Mouse (Mus musculus) heart, adult 2 months (tissue): ENCODE results near the gene Bcl3. TPM values are rescaled to one million over a fixed set of nuclear protein-coding genes. Genes with fewer than 3 reads are reported as not detected.
A peak's percentile ranks its signal among the peaks of the same experiment; 100 is the strongest.

Source experiments
- DNase-seq, 2 experiments: peaks; one replicate each; pipeline ENCODE4 v3.0.0; 2021
- H3K27ac ChIP-seq: fragments of 200-600 bp; 2 replicates; pipeline ENCODE4 v1.8.1; 2022
- H3K27me3 ChIP-seq: fragments of 200-500 bp; 2 replicates; pipeline ENCODE4 v1.6.1; 2012; ENCODE audit warnings: mild to moderate bottlenecking, low read length, inconsistent platforms, mixed read lengths; ENCODE audit not compliant: control insufficient read depth, insufficient read depth
- H3K36me3 ChIP-seq: fragments of 200-500 bp; 2 replicates; pipeline ENCODE4 v1.6.1; 2012; ENCODE audit warnings: low read length, inconsistent platforms; ENCODE audit not compliant: control insufficient read depth, insufficient read depth
- H3K4me1 ChIP-seq: fragments of 200-500 bp; 2 replicates; pipeline ENCODE4 v1.6.1; 2011; ENCODE audit warnings: low read length; ENCODE audit not compliant: control insufficient read depth, insufficient read depth
- H3K4me3 ChIP-seq: fragments of 200-600 bp; 2 replicates; pipeline ENCODE4 v1.8.1; 2022
- H3K79me2 ChIP-seq: fragments of 200-500 bp; replicated peaks from 2 replicates; pipeline ENCODE4 v1.6.1; 2012; ENCODE audit warnings: mild to moderate bottlenecking, inconsistent platforms, low read length, moderate library complexity, mixed read lengths; ENCODE audit not compliant: control insufficient read depth, insufficient read depth
- H3K9ac ChIP-seq: fragments of 200-500 bp; 2 replicates; pipeline ENCODE4 v1.6.1; 2012; ENCODE audit warnings: low read depth, mild to moderate bottlenecking, control low read depth, inconsistent platforms, low read length, mixed read lengths
- CTCF ChIP-seq: fragments of 200-600 bp; IDR thresholded peaks from 2 replicates; pipeline ENCODE4 v1.8.1; 2022; ENCODE audit warnings: antibody characterized with exemption, mild to moderate bottlenecking, moderate library complexity
- EP300 ChIP-seq: fragments of 200-500 bp; IDR thresholded peaks from 2 replicates; pipeline ENCODE4 v1.6.1; 2011; ENCODE audit warnings: low read depth, low read length, control low read depth; ENCODE audit not compliant: insufficient read depth
- POLR2A ChIP-seq: fragments of 200-500 bp; IDR thresholded peaks from 2 replicates; pipeline ENCODE4 v1.6.1; 2011; ENCODE audit warnings: mild to moderate bottlenecking, low read depth, low read length, control low read depth; ENCODE audit not compliant: insufficient read depth
- WGBS: fragments of 180-500 bp; shearing (Covaris S2); methylation state at CpG from one replicate; pipeline ENCODE4 v1.1.7; 2018; 5-methylcytosine and 5-hydroxymethylcytosine counted together
- intact Hi-C: fragments of 180-260 bp; cut with DNase I; formaldehyde crosslinking; loops from one replicate; pipeline ENCODE4 v1.15.1; 2025
- polyA plus RNA-seq: library from polyadenylated mRNA; depleted of rRNA; stranded (reverse); fragments of >200 nt; gene quantifications from 2 replicates; pipeline ENCODE4 v1.2.3, GENCODE M21; 2012
- total RNA-seq, 2 experiments: library from RNA; stranded (reverse); gene quantifications; 2 replicates each; pipeline ENCODE4 v1.2.3; 2021

The Bcl3 gene
- total and polyA plus RNA-seq, 3 experiments = 3.5 to 11.9 (median 6.1) TPM

GRCm38 (mm10) chr7:19853526-19853925 lies 31.0 kb upstream of the Bcl3 start:
- no peak overlapping the region for H3K9ac ChIP-seq
- H3K79me2 ChIP-seq = no peaks in the 10 kb centered on the region
- no peak for TF ChIP-seq POLR2A
- TF ChIP-seq EP300 = no peak
- TF ChIP-seq CTCF = no peak
- peaks cover under 1% of the 10 kb centered on the region; the same call in 1 of the 2 replicates for H3K4me1 ChIP-seq
- H3K27ac ChIP-seq = no peak overlapping the region
- intact Hi-C loops = no loop called here
- no peaks in the 10 kb centered on the region for H3K36me3 ChIP-seq
- H3K27me3 ChIP-seq = peaks cover 3% of the 10 kb centered on the region; the same call in 1 of the 2 replicates
- no peak for DNase-seq
- H3K4me3 ChIP-seq = no peak overlapping the region
- WGBS = 88% methylated on average over 20 of the region's 20 CpGs

- no peak for DNase-seq
- Histone ChIP-seq H3K4me3 (no peak within 1 kb of the TSS), H3K9ac (no peak within 1 kb of the TSS), H3K4me1 (peaks cover 4% of the 10 kb centered on the region; the same call in 1 of the 2 replicates), H3K36me3 (no peaks in the 10 kb centered on the region), H3K27ac (no peak within 1 kb of the TSS), H3K27me3 (peaks cover 3% of the 10 kb centered on the region; the same call in 1 of the 2 replicates), H3K79me2 (no peaks in the 10 kb centered on the region)
- 4% methylated on average over 33 of the region's 33 CpGs for WGBS
- intact Hi-C loops = no loop called here
- TF ChIP-seq EP300 (no peak), CTCF (no peak), POLR2A (no peak)
Observed at GRCm38 (mm10) chr7:19851858-19852570, 29.4 kb upstream of the Bcl3 start, which contains the start of gene Gm19345. TSS of gene Gm19345 (plus strand) at chr7:19852003.

DNA sequence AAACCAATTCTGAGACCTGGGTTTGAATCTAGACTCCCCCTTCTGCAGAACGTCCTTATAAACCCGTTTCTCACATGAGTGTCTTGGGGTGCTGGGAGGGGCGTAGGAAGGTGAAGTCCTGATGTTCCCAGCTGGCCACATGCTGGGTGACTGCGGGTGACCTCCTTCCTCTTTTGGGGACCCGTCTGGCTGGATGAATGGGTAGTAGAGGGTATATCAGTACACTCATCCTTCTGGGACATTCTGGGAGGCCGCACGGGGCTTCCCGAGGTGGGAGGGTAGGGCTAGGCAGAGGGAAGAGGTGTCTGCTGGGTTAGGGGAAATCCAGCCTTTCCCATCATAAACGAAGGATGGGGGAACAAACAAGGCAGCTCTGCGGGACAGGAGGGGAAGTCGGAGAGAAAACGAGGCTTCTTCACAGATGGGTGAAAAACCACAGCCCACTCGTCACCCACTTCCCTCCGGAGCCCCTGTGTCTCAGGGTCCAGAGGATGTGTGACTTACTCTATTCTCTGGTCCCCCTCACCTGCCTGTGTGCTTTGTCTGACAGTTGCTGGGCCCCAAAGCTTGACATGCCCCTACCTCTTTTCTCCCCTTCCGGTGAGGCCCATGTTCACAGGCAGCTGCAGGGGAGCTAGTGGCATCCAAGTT lies 22.1 kb upstream of the Bcl3 start:
- peak in 1 of 2 experiments; percentile 26 for DNase-seq
- no peak overlapping the region for H3K4me3 ChIP-seq
- H3K27ac ChIP-seq = no peak overlapping the region
- no peaks in the 10 kb centered on the region for H3K36me3 ChIP-seq
- H3K79me2 ChIP-seq = no peaks in the 10 kb centered on the region
- peaks cover 4% of the 10 kb centered on the region for H3K4me1 ChIP-seq
- 65% methylated on average over 15 of the region's 15 CpGs for WGBS
- no peak for TF ChIP-seq EP300
- TF ChIP-seq POLR2A = no peak
- TF ChIP-seq CTCF = no peak
- H3K9ac ChIP-seq = no peak overlapping the region
- intact Hi-C loops = loop anchor here (5.0 kb wide), 1 partner anchor 92 kb away; the partner anchor contains the start of gene Nectin2
- H3K27me3 ChIP-seq = no peaks in the 10 kb centered on the region

DNA sequence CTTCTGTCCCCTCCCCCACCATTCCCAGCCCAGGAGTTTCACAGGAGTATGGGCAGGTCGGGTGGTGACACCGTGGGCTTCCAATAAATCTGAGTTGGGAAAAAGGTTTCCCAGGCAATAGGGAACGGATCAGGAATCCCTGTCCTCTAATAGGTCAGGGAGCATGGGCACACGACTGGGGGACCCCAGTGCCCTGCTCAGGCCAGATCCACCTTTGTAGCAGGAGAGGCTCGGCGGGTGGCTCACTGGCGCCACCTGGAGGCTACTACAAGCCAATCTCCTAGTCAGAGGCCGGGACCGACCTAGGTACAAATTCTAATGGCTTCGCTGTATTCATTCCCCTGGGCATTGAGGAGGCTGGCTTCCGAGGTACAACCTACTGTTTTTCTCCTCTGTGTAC lies 21.0 kb upstream of the Bcl3 start:
- intact Hi-C loops = loop anchor here (1.0 to 5.0 kb wide), 2 partner anchors 40 to 91 kb away; partner anchors contain the start of gene Nectin2
- peak; percentile 82 to 85 for DNase-seq
- 0 out of 2 replicates have a peak, but pooled peaks have one; percentile 49 for TF ChIP-seq EP300
- TF ChIP-seq CTCF = no peak; the same call in 1 of the 2 replicates
- Histone ChIP-seq H3K27ac (no peak overlapping the region), H3K27me3 (no peaks in the 10 kb centered on the region), H3K4me3 (no peak overlapping the region), H3K9ac (no peak overlapping the region), H3K36me3 (no peaks in the 10 kb centered on the region), H3K79me2 (no peaks in the 10 kb centered on the region), H3K4me1 (peaks cover 4% of the 10 kb centered on the region)
- WGBS = 7% methylated on average over 11 of the region's 11 CpGs

GRCm38 (mm10) chr7:19842885-19843504 lies 20.4 kb upstream of the Bcl3 start:
- Histone ChIP-seq H3K36me3 (no peaks in the 10 kb centered on the region), H3K27ac (no peak overlapping the region), H3K27me3 (no peaks in the 10 kb centered on the region), H3K4me1 (peaks cover 1% of the 10 kb centered on the region), H3K4me3 (no peak overlapping the region), H3K79me2 (no peaks in the 10 kb centered on the region), H3K9ac (no peak overlapping the region)
- peak; percentile 58 to 60 for DNase-seq
- TF ChIP-seq CTCF = no peak
- TF ChIP-seq POLR2A = no peak
- TF ChIP-seq EP300 = no peak
- 32% methylated on average over 19 of the region's 19 CpGs for WGBS
- intact Hi-C loops = loop anchor here (1.0 to 5.0 kb wide), 2 partner anchors 40 to 91 kb away; partner anchors contain the start of gene Nectin2
